Mouse (Mus musculus) heart, embryonic 11.5 days (tissue): ENCODE data around the gene Mfsd8. TPM values are rescaled to one million over a fixed set of nuclear protein-coding genes. Genes with fewer than 3 reads are reported as not detected.

Experiments used
- polyA plus RNA-seq: library from polyadenylated mRNA; unstranded; fragments of >200 nt; fragmentation: Nextera tagmentation; extraction: Ambion mirVana; gene quantifications from 2 replicates; pipeline ENCODE4 v1.2.1, GENCODE M21; 2014

Mfsd8 gene
- polyA plus RNA-seq, 1 experiment from 2014 or later: 4.9 TPM

Other genes with a start within 250 kb of the Mfsd8 start
- gene Slc25a31, start 138.0 kb downstream of the Mfsd8 start, polyA plus RNA-seq: 0.56 and 0.66 TPM in 2 replicates
- gene Hspa4l, start 102.4 kb downstream of the Mfsd8 start, polyA plus RNA-seq: 30.0 and 31.1 TPM in 2 replicates
- 45.6 and 49.1 TPM in 2 replicates for gene Plk4, start 46.9 kb downstream of the Mfsd8 start, polyA plus RNA-seq
- 11.1 and 12.2 TPM in 2 replicates for gene Abhd18, start 84 bp upstream of the Mfsd8 start, polyA plus RNA-seq
- gene 1700034I23Rik, start 55.7 kb upstream of the Mfsd8 start, polyA plus RNA-seq: 0.21 TPM in 1 of 2 replicates, not detected in the other
- 9.8 and 11.2 TPM in 2 replicates for gene Larp1b, start 102.9 kb upstream of the Mfsd8 start, polyA plus RNA-seq
- 29.5 and 30.9 TPM in 2 replicates for gene Pgrmc2, start 236.2 kb upstream of the Mfsd8 start, polyA plus RNA-seq